Mouse (Mus musculus): ENCODE measurements around the gene Gm11596. TPM values are rescaled to one million over a fixed set of nuclear protein-coding genes. Genes with fewer than 3 reads are reported as not detected.
"Not testable (repeated sequence)": the region's sequence is repeated elsewhere in the genome, so short reads cannot be mapped to it uniquely, and the experiment has no call there.

The Gm11596 gene
- polyA plus RNA-seq, 1 experiment from 2014 or later: not detected

- H3K27me3 ChIP-seq (ENCODE audit: control insufficient read depth, insufficient read depth, low read depth, low read length): no peaks in the 10 kb centered on the region
- no peak for ATAC-seq
- no peaks in the 10 kb centered on the region for H3K9me3 ChIP-seq (replicated peaks; ENCODE audit: control insufficient read depth, low read length, poor library complexity, severe bottlenecking)
- H3K9ac ChIP-seq (ENCODE audit: low read depth, low read length): no peak overlapping the region
- H3K4me1 ChIP-seq (ENCODE audit: control insufficient read depth, insufficient read depth, low read length): no peaks in the 10 kb centered on the region
- no peak overlapping the region for H3K4me2 ChIP-seq (ENCODE audit: low read length)
- H3K4me3 ChIP-seq (ENCODE audit: low read depth, low read length): no peak overlapping the region
- no peak overlapping the region for H3K27ac ChIP-seq (ENCODE audit: low read length)
- H3K36me3 ChIP-seq (ENCODE audit: control insufficient read depth, insufficient read depth, low read length): no peaks in the 10 kb centered on the region
- WGBS: 54% methylated on average over 7 of the region's 7 CpGs
Measured at GRCm38 (mm10) chr11:99778401-99778800, 14.9 kb downstream of the Gm11596 start.

DNA sequence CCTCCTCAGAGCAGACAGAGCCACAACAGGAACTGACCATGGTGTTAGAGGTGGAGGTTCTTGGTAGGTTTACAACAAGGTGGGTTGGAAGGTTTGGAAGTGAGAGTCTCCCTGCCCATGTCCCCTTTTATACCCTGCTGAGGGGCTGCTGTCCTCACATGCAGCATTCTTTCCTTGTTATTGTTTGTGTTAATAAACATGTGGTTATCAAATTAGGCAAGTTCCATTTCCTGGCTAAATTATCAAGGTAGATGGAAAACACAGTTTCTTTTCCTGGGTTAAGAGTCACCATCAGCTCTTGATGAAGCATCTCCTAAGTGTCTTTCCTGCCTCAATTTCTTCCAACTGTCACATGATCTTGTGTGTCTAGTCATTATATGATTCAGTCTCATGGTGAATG lies 20.5 kb downstream of the Gm11596 start, which contains the start of gene Gm11595:
Gene Gm11595 (minus strand): TSS at position 101 of the 400 bp plus-strand sequence.
- H3K36me3 ChIP-seq (ENCODE audit: control insufficient read depth, insufficient read depth, low read length); H3K27ac ChIP-seq (ENCODE audit: low read length); H3K4me3 ChIP-seq (ENCODE audit: low read depth, low read length); H3K4me1 ChIP-seq (ENCODE audit: control insufficient read depth, insufficient read depth, low read length); H3K4me2 ChIP-seq (ENCODE audit: low read length); ATAC-seq; H3K9me3 ChIP-seq (replicated peaks; ENCODE audit: control insufficient read depth, low read length, poor library complexity, severe bottlenecking); H3K27me3 ChIP-seq (ENCODE audit: control insufficient read depth, insufficient read depth, low read depth, low read length); H3K9ac ChIP-seq (ENCODE audit: low read depth, low read length): not testable (repeated sequence)

DNA sequence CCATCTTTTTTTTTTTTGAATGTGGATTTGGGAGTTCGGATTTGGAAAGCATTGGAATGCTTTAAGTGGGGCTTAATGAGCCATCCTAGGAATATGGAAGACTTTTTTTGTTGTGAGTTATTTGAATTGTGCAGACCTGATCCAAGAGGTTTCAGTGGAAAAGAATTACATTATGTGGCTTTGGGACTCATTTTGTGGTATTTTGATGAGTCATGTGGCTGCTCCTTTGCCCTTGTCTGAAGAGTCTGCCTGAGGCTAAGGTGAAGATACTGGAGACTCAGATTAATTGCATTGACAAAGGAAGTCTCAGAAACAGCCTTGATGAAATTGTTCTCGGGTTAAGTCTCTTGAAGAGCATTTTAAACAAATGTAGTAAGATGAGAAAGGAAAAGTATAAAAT lies 24.9 kb downstream of the Gm11596 start:
- Histone ChIP-seq H3K9ac (ENCODE audit: low read depth, low read length) (no peak overlapping the region), H3K36me3 (ENCODE audit: control insufficient read depth, insufficient read depth, low read length) (no peaks in the 10 kb centered on the region), H3K9me3 (replicated peaks; ENCODE audit: control insufficient read depth, low read length, poor library complexity, severe bottlenecking) (no peaks in the 10 kb centered on the region), H3K4me2 (ENCODE audit: low read length) (no peak overlapping the region), H3K27me3 (ENCODE audit: control insufficient read depth, insufficient read depth, low read depth, low read length) (no peaks in the 10 kb centered on the region), H3K4me3 (ENCODE audit: low read depth, low read length) (no peak overlapping the region), H3K27ac (ENCODE audit: low read length) (no peak overlapping the region), H3K4me1 (ENCODE audit: control insufficient read depth, insufficient read depth, low read length) (no peaks in the 10 kb centered on the region)
- no peak for ATAC-seq
- whole genome bisulfite sequencing: 69% methylated on average over 2 of the region's 2 CpGs

GRCm38 (mm10) chr11:99758877-99759276 lies 34.4 kb downstream of the Gm11596 start:
- Histone ChIP-seq H3K27ac (ENCODE audit: low read length) (no peak overlapping the region), H3K9me3 (replicated peaks; ENCODE audit: control insufficient read depth, low read length, poor library complexity, severe bottlenecking) (no peaks in the 10 kb centered on the region), H3K9ac (ENCODE audit: low read depth, low read length) (no peak overlapping the region), H3K4me2 (ENCODE audit: low read length) (no peak overlapping the region), H3K36me3 (ENCODE audit: control insufficient read depth, insufficient read depth, low read length) (no peaks in the 10 kb centered on the region), H3K4me3 (ENCODE audit: low read depth, low read length) (no peak overlapping the region), H3K27me3 (ENCODE audit: control insufficient read depth, insufficient read depth, low read depth, low read length) (no peaks in the 10 kb centered on the region), H3K4me1 (ENCODE audit: control insufficient read depth, insufficient read depth, low read length) (no peaks in the 10 kb centered on the region)
- WGBS: 84% methylated on average over 1 of the region's 1 CpGs
- no peak for ATAC-seq

DNA sequence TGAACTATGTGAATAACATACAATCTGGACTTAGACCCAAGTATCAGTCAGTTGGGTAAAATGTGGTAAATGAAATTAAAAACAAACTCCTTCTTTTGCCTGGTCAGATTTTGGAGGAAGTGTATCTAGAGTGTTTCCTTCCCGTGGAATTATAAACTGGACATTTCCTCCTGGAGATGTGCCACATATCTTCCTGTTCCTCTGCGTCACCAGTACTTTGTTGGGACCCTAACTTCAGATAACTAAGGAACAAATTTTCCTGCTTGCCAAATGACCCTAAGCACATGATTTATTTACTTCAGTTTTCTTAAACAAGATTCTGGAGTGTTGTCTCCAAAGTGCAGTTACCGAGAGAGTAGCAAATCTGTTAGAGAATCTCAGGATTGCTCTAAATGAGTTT lies 49.3 kb downstream of the Gm11596 start:
- Histone ChIP-seq H3K4me1 (ENCODE audit: control insufficient read depth, insufficient read depth, low read length) (no peaks in the 10 kb centered on the region), H3K27me3 (ENCODE audit: control insufficient read depth, insufficient read depth, low read depth, low read length) (no peaks in the 10 kb centered on the region), H3K9ac (ENCODE audit: low read depth, low read length) (no peak overlapping the region), H3K27ac (ENCODE audit: low read length) (no peak overlapping the region), H3K9me3 (replicated peaks; ENCODE audit: control insufficient read depth, low read length, poor library complexity, severe bottlenecking) (no peaks in the 10 kb centered on the region), H3K36me3 (ENCODE audit: control insufficient read depth, insufficient read depth, low read length) (no peaks in the 10 kb centered on the region), H3K4me2 (ENCODE audit: low read length) (no peak overlapping the region), H3K4me3 (ENCODE audit: low read depth, low read length) (no peak overlapping the region)
- 91% methylated on average over 3 of the region's 3 CpGs for WGBS
- no peak for ATAC-seq

Other genes with a start within 250 kb of the Gm11596 start
- not detected in 2 replicates for gene Krtap3-3, start 242.6 kb downstream of the Gm11596 start, polyA plus RNA-seq (2015; fragmentation: Nextera tagmentation; extraction: Ambion mirVana)
- not detected in 2 replicates for gene Krtap3-2, start 236.6 kb downstream of the Gm11596 start, polyA plus RNA-seq (2015; fragmentation: Nextera tagmentation; extraction: Ambion mirVana)
- not detected in 2 replicates for gene Gm11939, start 234.0 kb downstream of the Gm11596 start, polyA plus RNA-seq (2015; fragmentation: Nextera tagmentation; extraction: Ambion mirVana)
- gene Krtap3-1, start 226.8 kb downstream of the Gm11596 start, polyA plus RNA-seq (2015; fragmentation: Nextera tagmentation; extraction: Ambion mirVana): not detected in 2 replicates
- gene Krtap1-5, start 212.5 kb downstream of the Gm11596 start, polyA plus RNA-seq (2015; fragmentation: Nextera tagmentation; extraction: Ambion mirVana): not detected in 2 replicates
- not detected in 2 replicates for gene Krtap1-4, start 209.8 kb downstream of the Gm11596 start, polyA plus RNA-seq (2015; fragmentation: Nextera tagmentation; extraction: Ambion mirVana)
- gene Krtap1-3, start 202.1 kb downstream of the Gm11596 start, polyA plus RNA-seq (2015; fragmentation: Nextera tagmentation; extraction: Ambion mirVana): not detected in 2 replicates
- not detected in 2 replicates for gene Krtap9-3, start 195.4 kb downstream of the Gm11596 start, polyA plus RNA-seq (2015; fragmentation: Nextera tagmentation; extraction: Ambion mirVana)
- gene Gm11938, start 190.2 kb downstream of the Gm11596 start, polyA plus RNA-seq (2015; fragmentation: Nextera tagmentation; extraction: Ambion mirVana): not detected in 2 replicates
- gene Gm11937, start 183.3 kb downstream of the Gm11596 start, polyA plus RNA-seq (2015; fragmentation: Nextera tagmentation; extraction: Ambion mirVana): not detected in 2 replicates
- not detected in 2 replicates for gene Krtap2-4, start 178.6 kb downstream of the Gm11596 start, polyA plus RNA-seq (2015; fragmentation: Nextera tagmentation; extraction: Ambion mirVana)
- gene Gm11562, start 173.0 kb downstream of the Gm11596 start, polyA plus RNA-seq (2015; fragmentation: Nextera tagmentation; extraction: Ambion mirVana): not detected in 2 replicates
- gene Krtap4-1, start 165.2 kb downstream of the Gm11596 start, polyA plus RNA-seq (2015; fragmentation: Nextera tagmentation; extraction: Ambion mirVana): not detected in 2 replicates
- gene Krtap4-2, start 158.4 kb downstream of the Gm11596 start, polyA plus RNA-seq (2015; fragmentation: Nextera tagmentation; extraction: Ambion mirVana): 0.25 TPM in 1 of 2 replicates, not detected in the other
- gene Krtap4-7, start 149.4 kb downstream of the Gm11596 start, polyA plus RNA-seq (2015; fragmentation: Nextera tagmentation; extraction: Ambion mirVana): not detected in 2 replicates
- not detected in 2 replicates for gene Gm11555, start 143.2 kb downstream of the Gm11596 start, polyA plus RNA-seq (2015; fragmentation: Nextera tagmentation; extraction: Ambion mirVana)
- gene Gm11563, start 134.5 kb downstream of the Gm11596 start, polyA plus RNA-seq (2015; fragmentation: Nextera tagmentation; extraction: Ambion mirVana): not detected in 2 replicates
- gene Krtap4-6, start 127.5 kb downstream of the Gm11596 start, polyA plus RNA-seq (2015; fragmentation: Nextera tagmentation; extraction: Ambion mirVana): not detected in 2 replicates
- gene Gm14190, start 102.7 kb downstream of the Gm11596 start, polyA plus RNA-seq (2015; fragmentation: Nextera tagmentation; extraction: Ambion mirVana): not detected in 2 replicates
- gene Gm14180, start 59.2 kb downstream of the Gm11596 start, polyA plus RNA-seq (2015; fragmentation: Nextera tagmentation; extraction: Ambion mirVana): not detected in 2 replicates
- gene Gm11595, start 20.6 kb downstream of the Gm11596 start, polyA plus RNA-seq (2015; fragmentation: Nextera tagmentation; extraction: Ambion mirVana): not detected in 2 replicates
- gene Krtap4-8, start 12.8 kb downstream of the Gm11596 start, polyA plus RNA-seq (2015; fragmentation: Nextera tagmentation; extraction: Ambion mirVana): not detected in 2 replicates
- gene Krtap4-9, start 8.3 kb downstream of the Gm11596 start, polyA plus RNA-seq (2015; fragmentation: Nextera tagmentation; extraction: Ambion mirVana): not detected in 2 replicates
- not detected in 2 replicates for gene Gm11569, start 5.5 kb upstream of the Gm11596 start, polyA plus RNA-seq (2015; fragmentation: Nextera tagmentation; extraction: Ambion mirVana)
- not detected in 2 replicates for gene Gm11554, start 11.0 kb upstream of the Gm11596 start, polyA plus RNA-seq (2015; fragmentation: Nextera tagmentation; extraction: Ambion mirVana)
- not detected in 2 replicates for gene Krtap4-13, start 16.4 kb upstream of the Gm11596 start, polyA plus RNA-seq (2015; fragmentation: Nextera tagmentation; extraction: Ambion mirVana)
- not detected in 2 replicates for gene Gm11564, start 22.2 kb upstream of the Gm11596 start, polyA plus RNA-seq (2015; fragmentation: Nextera tagmentation; extraction: Ambion mirVana)
- not detected in 2 replicates for gene 2300003K06Rik, start 44.6 kb upstream of the Gm11596 start, polyA plus RNA-seq (2015; fragmentation: Nextera tagmentation; extraction: Ambion mirVana)
- gene Krtap4-16, start 58.1 kb upstream of the Gm11596 start, polyA plus RNA-seq (2015; fragmentation: Nextera tagmentation; extraction: Ambion mirVana): not detected in 2 replicates
- not detected in 2 replicates for gene Gm11568, start 64.5 kb upstream of the Gm11596 start, polyA plus RNA-seq (2015; fragmentation: Nextera tagmentation; extraction: Ambion mirVana)
- gene Gm11559, start 71.0 kb upstream of the Gm11596 start, polyA plus RNA-seq (2015; fragmentation: Nextera tagmentation; extraction: Ambion mirVana): not detected in 2 replicates
- not detected in 2 replicates for gene Krtap9-1, start 79.9 kb upstream of the Gm11596 start, polyA plus RNA-seq (2015; fragmentation: Nextera tagmentation; extraction: Ambion mirVana)
- not detected in 2 replicates for gene Gm11567, start 85.7 kb upstream of the Gm11596 start, polyA plus RNA-seq (2015; fragmentation: Nextera tagmentation; extraction: Ambion mirVana)
- gene Krtap31-1, start 114.5 kb upstream of the Gm11596 start, polyA plus RNA-seq (2015; fragmentation: Nextera tagmentation; extraction: Ambion mirVana): not detected in 2 replicates
- not detected in 2 replicates for gene Gm11565, start 121.3 kb upstream of the Gm11596 start, polyA plus RNA-seq (2015; fragmentation: Nextera tagmentation; extraction: Ambion mirVana)
- gene Krtap31-2, start 142.8 kb upstream of the Gm11596 start, polyA plus RNA-seq (2015; fragmentation: Nextera tagmentation; extraction: Ambion mirVana): not detected in 2 replicates
- not detected in 2 replicates for gene Krtap9-5, start 155.0 kb upstream of the Gm11596 start, polyA plus RNA-seq (2015; fragmentation: Nextera tagmentation; extraction: Ambion mirVana)
- not detected in 2 replicates for gene Krtap29-1, start 185.6 kb upstream of the Gm11596 start, polyA plus RNA-seq (2015; fragmentation: Nextera tagmentation; extraction: Ambion mirVana)
- gene Krtap16-1, start 193.1 kb upstream of the Gm11596 start, polyA plus RNA-seq (2015; fragmentation: Nextera tagmentation; extraction: Ambion mirVana): 0.17 TPM in 1 of 2 replicates, not detected in the other
- 0.84 and 1.4 TPM in 2 replicates for gene Krtap17-1, start 200.5 kb upstream of the Gm11596 start, polyA plus RNA-seq (2015; fragmentation: Nextera tagmentation; extraction: Ambion mirVana)
- gene Krt33a, start 222.7 kb upstream of the Gm11596 start, polyA plus RNA-seq (2015; fragmentation: Nextera tagmentation; extraction: Ambion mirVana): not detected in 2 replicates
- gene Krt33b, start 236.4 kb upstream of the Gm11596 start, polyA plus RNA-seq (2015; fragmentation: Nextera tagmentation; extraction: Ambion mirVana): 0.11 TPM in 1 of 2 replicates, not detected in the other
- gene Krt34, start 248.1 kb upstream of the Gm11596 start, polyA plus RNA-seq (2015; fragmentation: Nextera tagmentation; extraction: Ambion mirVana): not detected in 2 replicates

All from midbrain, embryonic 16.5 days (tissue).